Mouse (Mus musculus): ENCODE results near the gene Nupl2.

DNA sequence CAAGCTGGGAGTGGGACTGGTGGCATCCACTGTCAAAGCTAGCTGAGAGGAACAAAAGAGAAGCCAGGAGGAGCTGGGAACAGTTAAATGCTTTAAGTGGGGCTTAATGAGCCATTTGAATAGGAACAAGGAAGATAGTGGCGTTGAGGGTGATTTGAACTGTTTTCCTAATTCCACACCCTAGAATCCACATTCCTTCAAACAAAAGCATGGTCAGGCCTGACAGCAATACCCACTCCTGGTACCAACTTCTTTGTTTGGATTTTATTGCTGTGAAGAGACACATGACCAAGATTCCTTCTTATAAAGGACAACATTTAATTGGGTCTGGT lies 49.8 kb downstream of the Nupl2 start:
- TF ChIP-seq CTCF (IDR thresholded peaks at IDR 0.05; ENCODE audit: extremely low read depth, insufficient read depth, insufficient read length, insufficient replicate concordance) (no peak), POLR2A (IDR thresholded peaks at IDR 0.05; ENCODE audit: low read depth, low read length) (no peak)

All from spleen, adult 2 months (tissue).